Mouse (Mus musculus): Measurements from ENCODE around the gene Nptxr.

Gene Nptxr

DNA sequence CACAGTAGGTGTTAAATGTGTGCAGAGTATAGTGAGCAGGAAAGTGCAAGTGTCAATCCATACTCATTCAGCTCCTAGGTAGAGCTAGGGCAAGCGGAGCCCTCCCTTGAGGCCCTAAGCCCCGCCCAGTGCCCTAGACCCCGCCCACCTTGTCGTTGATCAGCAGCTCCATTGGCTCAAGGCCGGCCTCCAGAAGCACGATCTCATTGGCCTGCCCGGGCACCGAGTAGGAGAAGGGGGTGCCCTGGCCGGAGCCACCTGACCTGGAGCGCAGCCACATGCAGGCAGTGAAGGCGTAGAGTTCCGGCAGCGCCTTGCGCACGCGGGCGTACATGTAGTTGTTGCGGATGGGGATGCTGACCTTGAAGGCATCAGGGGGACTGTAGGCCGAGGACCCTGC, 12.1 kb downstream of the Nptxr start:
- DNase-seq (ENCODE audit: extremely low read depth, insufficient read length, low spot score): no peak

DNA sequence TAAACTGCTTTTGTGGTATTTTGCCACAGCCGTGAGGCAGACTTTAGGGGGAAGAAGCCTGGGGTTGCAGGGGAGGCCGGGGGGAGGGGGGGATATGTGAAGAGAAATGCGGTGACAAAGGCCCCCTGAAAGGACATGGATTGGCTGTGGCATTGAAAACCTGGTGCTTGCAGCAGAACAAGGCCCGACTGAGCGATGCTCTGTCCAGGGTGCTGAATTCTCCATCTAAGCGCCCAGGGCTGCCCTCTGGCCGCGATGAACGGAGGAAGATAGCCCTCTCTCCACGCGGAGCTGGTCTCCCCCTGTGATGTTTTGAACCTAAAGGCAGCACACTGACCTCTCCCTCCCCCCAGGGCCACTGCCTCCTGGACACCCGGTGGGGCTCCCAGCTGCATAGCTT, 13.1 kb downstream of the Nptxr start:
- no peak for DNase-seq (ENCODE audit: extremely low read depth, insufficient read length, low spot score)

DNA sequence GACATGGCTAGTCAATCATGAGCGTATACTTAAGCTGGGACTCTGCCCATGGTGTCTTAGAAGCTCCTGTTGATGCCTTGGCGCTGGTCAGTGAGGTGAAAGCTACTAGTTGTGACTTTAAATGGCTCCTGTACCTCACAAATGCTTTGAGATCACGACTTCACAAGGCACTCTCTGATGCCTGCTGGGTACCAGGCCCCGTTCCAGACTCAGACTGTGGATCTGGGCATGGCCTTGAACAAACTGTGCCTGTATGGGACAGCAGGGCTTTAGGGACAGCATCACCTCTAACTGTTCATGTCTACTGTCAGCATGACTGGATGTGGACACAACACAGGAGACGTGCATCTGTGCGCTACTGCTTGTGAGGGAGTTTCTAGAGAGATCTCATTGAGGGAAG, 13.7 kb downstream of the Nptxr start:
- DNase-seq (ENCODE audit: extremely low read depth, insufficient read length, low spot score): no peak

DNA sequence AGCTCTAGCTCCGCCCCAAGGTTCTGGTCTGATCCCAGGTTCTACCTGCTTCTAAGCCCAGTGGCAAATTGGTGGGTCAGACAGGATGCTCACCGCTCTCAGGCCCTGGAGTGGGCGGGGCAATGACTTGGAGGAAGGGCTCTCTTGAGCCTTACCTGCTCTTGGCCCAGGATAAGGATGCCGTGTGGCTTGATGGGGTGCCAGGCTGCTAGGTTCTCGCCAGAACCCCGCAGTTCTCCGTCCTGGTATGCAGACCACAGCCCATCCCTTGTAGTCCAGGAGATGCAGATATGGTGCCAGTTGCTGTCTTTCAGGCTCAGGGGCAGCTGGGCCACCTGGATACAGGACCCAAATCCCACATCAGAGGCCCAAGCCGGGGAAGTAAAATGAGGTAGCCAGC, 14.5 kb downstream of the Nptxr start:
- no peak for DNase-seq (ENCODE audit: extremely low read depth, insufficient read length, low spot score)

DNA sequence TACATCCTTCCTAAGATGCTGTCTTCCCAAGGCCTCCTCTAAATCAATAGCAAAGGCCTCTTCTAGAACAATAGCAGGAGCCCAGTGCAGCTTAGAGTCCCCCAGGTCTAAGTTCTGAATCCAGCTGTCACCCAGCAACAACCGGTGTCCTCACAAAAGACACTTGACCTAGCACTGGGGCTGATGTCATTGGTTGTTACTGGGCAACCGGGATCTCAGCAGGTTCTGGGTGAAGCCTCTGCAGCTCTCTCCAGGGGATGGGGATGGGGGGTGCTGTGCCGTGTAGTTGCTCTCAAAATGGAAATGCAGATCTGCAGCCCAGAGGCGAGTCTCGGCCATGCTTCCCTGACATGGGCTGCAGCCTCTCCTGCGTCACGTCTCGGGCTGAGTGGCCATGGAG, 16.8 kb downstream of the Nptxr start:
- DNase-seq (ENCODE audit: extremely low read depth, insufficient read length, low spot score): no peak

DNA sequence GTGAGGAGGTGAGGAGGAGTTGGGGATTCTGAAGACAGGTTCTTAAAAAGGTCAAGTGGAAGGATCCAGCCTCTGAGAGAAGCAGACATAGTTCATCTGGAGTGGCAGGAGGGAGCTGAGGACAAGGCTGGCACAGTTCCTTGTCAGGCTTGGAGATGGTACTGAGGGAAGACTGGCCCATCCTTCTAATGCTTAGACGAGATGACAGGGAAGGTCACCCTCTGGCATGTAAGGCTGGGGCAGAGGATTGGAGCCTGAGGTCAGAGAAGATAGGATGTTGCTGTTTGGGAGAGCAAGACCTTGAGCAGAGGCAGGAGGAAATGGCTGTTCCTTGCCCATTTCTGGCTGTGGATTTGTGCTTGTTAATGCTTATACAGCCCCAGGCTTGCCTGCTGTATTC, 19.5 kb downstream of the Nptxr start:
- no peak for DNase-seq (ENCODE audit: extremely low read depth, insufficient read length, low spot score)

DNA sequence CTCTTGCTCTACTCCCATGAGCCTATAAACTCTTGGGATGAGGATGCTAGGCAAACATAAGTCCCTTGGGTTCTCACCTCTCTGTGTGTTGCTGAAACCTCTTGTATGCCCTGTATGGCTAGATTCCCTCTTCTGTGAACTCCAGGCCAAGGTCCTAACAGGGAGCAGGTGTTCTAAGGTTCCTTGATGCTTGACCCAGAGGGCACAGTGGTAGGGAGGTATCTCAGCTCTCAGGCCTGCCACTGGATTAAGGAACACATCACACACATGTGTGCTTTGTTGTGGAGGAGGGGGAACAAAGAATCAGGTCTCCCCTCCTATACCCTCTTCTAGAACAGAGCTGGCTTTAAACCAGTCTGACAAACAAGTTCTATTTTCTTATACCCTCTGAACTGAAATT, 26.8 kb downstream of the Nptxr start, which contains the start of gene Dnal4:
Gene Dnal4, minus strand, starts transcription at position 101 of the 400 bp plus-strand sequence.
- no peak for DNase-seq (ENCODE audit: extremely low read depth, insufficient read length, low spot score)

DNA sequence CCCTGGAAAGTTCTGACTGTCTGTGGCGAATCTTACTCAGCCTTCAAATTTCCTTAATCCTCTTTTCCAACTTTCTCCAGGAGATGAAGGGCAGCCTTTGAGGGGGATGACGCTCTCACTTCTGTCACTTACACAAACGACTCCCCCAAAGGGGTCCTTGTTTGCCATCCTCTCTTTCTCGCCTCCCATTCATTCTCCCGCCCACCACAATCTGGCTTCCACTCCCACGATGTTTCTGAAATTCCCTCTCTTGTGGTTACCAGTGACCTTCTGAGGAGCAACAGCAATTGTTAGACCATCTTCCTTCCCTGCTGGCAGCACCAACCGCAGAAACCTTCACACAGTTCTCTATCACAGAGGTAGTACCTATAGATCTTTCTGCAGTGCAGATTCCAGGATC, 28.9 kb downstream of the Nptxr start:
- no peak for DNase-seq (ENCODE audit: extremely low read depth, insufficient read length, low spot score)

DNA sequence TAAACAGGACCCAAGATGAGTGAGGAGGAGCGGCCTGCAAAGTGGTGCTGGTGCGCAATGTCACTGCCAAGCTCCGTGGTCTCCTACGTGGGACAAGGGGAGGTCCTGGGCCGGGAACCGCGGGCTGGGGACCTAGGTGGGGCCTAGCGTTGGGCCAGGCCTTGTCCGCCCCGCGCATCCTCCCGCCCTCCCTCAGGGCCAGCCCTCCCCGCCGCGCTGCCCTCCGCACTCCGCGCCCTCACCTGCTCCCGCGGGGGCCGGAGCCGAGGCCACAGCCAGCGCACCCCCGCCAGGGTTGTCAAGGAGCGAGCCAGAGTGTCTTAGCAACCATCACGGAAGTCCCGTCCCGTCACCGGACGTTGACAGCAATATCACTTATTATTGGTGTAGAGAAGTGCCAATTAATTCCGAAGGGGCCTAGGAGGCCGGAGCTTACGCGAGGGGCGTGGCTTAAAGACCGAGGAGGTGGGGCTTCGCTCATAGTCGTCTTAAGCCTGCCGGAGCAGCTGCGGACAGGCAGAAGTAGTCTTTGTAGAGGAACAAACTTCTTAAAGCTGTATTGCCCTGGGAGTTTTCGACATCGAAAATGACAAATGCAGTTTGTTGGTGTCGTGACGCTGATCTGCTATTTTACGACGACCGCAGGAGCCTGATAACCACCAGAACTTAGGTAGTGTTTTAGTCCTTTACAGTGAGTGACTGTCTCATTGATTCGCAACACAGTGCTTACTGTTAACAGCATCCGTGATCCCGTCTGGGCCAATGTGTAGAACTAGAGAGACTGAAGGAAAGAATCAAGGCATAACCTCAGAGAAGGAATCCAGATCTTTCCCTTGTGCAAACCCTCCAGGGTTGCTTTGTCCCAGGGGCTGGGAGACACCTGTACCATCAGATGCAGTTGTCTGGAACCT, 30.2 kb downstream of the Nptxr start:
- DNase-seq (ENCODE audit: extremely low read depth, insufficient read length, low spot score): peak; percentile 91

DNA sequence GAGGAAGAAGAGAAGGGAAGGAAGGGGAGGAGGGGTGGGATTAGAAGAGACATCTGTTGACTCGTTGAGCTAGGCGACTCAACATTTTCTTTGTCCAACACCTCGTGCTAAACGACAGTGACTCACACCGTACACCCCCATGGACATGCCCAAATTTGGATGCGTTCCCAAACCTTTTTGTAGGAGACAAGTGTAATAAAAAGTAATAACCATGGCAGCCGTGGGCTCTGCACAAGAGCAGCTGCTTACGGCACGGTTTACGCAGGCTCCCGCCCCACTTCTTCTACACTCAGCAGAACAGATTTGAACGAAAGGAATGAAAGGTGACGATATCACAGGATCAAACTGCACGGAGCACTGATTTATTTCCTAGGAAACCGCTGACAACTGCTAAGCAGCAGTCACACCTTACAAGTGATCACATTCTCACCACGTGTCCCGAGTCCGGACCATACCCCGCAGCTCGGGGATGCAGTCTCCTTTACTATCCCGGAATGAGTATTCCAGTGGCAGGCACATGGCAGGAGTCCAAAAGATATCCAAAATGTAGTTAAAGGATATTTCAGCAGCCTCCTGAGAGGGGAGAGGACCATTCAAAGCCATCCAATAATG, 33.8 kb downstream of the Nptxr start:
- peak; percentile 62 for DNase-seq (ENCODE audit: extremely low read depth, insufficient read length, low spot score)

DNA sequence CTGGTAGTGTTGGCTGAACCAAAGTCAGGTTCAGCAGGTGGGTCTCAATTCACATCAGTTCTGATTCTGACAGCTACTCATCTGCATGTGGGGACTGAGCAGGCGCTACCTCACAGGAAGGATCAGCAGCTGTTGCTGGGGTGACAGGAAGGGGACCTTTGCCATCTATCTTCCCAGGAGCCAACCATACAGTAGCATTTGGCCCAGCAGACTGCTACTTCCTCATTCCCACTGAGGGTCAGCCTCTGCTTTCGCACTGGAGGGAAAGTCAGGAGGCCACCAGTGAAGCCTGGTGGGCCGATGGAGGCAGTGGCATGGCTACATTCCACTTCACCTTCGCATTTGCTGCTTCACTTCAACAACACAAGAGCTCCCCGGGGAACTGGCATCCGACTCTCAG, 36.3 kb downstream of the Nptxr start:
- DNase-seq (ENCODE audit: extremely low read depth, insufficient read length, low spot score): no peak

DNA sequence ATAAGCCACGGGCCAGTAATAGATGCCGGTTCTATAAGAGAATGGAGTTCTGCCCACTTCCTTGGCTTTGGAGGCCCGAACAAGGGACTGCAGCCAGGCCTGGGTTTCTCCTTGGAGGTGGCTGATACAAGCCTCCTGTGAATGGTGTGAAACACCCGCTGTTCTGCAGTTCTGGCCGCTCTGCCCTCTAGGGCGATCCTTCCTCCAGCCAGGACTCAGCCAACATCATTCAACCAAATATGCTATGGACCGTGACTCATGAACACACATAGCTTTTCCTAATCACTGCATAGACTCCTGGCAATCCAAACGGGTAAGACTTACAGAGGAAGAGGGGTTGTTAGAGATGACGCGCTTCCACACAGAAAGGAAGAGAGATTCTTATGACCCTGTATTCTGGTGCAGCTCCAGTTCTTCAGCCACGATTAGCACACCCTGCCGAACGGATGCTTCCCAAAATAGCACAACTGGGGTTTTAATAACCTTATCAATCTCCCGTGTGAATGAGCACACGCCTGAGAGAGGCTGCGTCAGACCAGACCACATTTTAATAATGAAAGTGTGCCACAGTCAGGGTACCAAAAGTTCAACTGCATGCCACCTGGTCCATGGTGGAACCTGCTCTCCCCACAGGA, 37.1 kb downstream of the Nptxr start:
- no peak for DNase-seq (ENCODE audit: extremely low read depth, insufficient read length, low spot score)

DNA sequence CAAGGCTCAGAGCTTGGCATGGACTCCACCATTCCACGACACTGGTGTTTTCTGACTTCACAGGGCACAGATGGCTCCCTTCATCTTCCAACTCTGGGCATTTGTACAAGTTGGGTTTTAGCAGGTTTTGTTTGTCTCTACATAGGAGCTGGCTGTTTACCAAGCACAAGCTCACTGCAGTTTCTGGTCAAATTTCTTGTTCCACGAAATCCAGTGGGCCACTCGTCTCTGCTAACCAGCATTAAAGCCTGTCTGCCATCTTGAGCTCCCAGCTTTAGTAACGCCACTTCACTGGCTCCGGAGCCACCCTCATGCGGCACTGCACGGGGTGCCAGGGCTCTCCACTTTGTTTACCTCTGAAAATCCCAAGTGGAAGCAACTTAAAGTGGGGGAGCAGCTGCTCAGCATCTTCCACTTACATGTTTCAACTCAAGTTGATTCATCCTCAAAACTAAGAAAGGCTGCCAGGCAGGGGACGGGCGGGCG, 37.9 kb downstream of the Nptxr start:
- DNase-seq (ENCODE audit: extremely low read depth, insufficient read length, low spot score): no peak

DNA sequence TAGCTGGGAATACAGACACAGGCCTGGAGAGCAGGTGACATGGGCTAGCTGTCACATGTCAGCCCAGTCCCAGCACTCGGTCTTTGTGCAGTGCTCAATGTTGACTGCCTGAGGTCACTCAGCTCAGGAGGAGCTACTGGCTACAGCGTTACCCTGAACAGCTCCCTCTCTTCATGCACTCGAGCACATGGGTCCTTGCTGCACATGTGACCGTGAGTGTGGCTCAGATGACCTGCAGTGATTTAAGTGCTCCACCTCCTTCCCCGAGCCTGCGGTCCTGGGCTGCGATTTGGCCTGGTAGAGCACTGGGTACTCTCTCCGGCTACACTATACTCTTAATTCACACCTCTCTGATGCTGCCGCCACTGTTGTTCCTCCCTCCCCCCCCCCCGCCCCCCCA, 38.4 kb downstream of the Nptxr start:
- no peak for DNase-seq (ENCODE audit: extremely low read depth, insufficient read length, low spot score)

DNA sequence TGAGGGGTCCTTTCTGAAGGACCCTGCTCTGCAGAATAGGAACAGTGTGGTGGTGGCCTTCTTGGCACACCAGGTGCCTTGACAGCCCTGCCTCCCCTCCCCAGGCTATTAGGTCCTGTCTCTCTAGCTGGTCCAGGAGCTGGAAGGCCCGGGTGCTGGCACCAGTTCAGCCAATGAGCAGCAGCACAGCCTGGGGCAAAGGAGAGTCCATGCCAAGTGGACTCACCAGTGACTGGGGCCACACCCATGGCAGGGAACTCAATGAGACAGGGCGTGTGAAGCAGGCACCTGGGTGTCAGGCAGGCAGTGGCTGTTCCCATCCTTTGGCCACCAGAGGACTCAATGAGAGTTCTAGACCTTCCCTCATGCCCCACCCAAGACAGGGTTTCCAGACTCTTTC, 39.2 kb downstream of the Nptxr start:
- DNase-seq (ENCODE audit: extremely low read depth, insufficient read length, low spot score): peak; percentile 83

DNA sequence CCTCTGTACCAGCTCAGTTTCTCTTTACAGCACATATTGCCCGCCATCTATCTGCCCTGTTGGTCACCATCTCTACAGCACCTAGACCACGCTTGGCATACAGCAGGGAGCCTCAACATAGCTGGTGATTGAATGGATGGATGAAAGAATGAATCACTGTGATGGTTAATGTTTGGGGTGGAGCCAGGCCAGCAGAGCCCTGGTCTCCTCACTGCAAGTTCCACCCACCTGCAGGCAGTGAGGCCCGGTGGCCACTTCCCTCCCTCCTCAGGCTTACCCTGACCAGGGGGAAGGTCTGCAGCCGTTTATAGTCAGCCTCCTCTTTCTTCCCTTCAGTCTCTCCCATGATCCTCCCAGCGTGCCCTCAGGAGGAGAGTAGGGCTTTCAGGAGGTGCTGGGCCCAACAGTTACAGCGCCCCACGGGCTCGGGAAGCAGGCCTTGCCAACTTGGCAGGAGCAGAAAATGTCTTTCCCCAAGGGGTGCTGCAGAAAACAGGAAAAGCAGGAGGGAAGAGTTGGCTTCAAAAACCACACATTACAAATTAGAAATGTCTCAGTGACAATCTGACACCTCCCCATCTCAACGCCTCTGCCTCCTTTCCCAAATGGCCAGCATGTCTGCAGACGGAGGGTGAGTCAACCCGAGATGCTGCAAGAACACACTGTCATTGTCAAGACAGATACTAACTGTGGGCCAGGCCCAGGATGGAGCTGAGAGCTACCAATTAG, 39.9 kb downstream of the Nptxr start:
- DNase-seq (ENCODE audit: extremely low read depth, insufficient read length, low spot score): peak; percentile 81

DNA sequence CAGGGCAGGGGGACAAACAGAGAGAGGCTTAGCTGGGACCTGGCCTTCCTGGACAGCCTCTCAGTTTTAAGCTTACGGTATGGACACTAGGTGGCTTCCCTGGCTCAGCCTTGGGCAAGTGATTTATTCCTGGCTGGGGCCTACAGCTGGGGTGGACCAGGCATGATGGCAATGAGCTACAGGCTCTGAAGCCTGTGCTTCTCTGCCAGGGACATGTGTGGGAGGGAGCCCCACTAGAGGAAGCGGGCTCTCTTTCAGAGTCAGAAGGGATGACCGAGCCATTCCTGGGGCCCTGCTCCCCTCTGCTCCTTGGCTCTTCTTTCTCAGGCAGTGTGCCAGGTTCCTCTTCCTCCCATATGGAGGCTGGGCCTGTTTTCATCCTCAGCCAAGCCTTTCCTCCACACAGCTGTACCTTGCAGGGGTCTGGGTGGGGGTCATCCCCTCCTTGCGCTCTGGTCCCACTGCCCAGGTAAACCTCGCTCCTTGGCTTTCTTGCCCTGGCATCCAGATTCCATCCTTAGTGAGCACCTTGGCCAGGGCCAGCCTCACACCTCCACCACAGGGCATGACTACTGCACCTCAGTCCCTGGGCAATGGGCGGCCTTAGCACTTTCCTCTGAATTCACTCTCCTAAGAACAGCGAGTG, 40.8 kb downstream of the Nptxr start:
- DNase-seq (ENCODE audit: extremely low read depth, insufficient read length, low spot score): peak; percentile 61

DNA sequence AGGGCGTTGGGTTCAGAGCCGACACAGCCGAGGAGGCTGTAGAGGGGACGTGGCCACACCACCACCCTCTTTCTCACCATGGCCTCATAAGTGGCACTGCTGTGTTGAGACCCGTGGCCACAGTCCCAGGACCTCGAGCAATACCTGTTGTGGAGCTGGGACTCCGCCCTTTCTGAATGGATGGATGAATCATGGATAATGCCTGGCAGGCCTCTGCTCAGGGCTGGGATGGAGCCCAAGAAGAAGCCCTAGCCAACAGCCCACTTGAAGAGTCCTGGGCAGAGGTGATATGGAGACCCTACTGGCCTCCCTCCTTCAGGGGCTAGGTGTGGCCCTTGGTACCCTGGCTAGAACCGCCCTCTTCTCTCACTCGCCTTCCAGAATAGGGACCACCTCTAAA, 41.6 kb downstream of the Nptxr start:
- DNase-seq (ENCODE audit: extremely low read depth, insufficient read length, low spot score): no peak

DNA sequence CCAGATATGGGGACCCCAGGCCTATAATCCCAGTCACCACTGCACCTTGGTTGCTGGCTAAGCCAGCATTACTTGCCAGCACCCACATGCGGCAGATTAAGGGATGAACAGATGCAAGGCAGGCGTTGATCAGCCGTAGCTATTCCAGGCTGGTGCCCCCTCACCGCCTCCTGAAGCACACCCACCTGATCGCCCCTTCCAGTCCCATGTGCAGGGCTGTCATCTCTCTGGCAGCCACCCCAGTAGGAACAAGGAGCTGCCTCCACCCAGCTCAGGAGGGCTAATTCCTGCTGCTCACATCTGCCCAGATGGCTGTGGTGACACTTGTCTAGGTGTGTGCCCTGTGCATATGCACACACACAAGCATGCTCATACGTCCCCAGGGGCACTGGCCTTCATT, 43.6 kb downstream of the Nptxr start:
- no peak for DNase-seq (ENCODE audit: extremely low read depth, insufficient read length, low spot score)

DNA sequence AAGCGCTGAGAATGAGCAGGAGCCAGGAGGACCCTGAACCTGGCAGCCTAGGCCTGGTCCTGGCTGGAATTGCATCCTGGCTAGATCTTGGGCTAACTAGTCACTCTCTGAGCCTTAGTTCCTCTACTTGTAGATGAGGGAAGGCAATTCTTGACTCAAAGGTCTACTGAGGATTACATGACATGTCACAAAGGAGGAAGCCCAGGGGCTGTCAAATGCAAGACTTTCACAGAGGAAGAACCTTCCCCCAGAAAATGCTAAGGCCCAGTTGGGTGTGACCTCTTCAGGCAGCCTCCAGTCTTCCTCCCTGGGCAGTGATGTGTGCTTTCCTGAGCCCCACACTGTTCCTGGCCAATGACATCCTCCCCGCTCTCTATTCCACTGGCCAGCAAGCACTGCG, 47.4 kb downstream of the Nptxr start:
- DNase-seq (ENCODE audit: extremely low read depth, insufficient read length, low spot score): no peak
